Mouse (Mus musculus) CH12.LX (cell line): Measurements from ENCODE around the gene Apba3.

Source experiments
- CHD2 ChIP-seq: IDR thresholded peaks from 2 replicates; pipeline ENCODE4 v1.6.1; 2011; ENCODE audit warnings: low read length, improper control_type of control experiment
- MYC ChIP-seq: IDR thresholded peaks from 2 replicates; pipeline ENCODE4 v1.6.1; 2011; ENCODE audit warnings: low read depth, mild to moderate bottlenecking, improper control_type of control experiment, low read length
- ZMIZ1 ChIP-seq: IDR thresholded peaks from 2 replicates; pipeline ENCODE4 v1.6.1; 2012; ENCODE audit warnings: low read depth, mild to moderate bottlenecking, inconsistent platforms, low read length, improper control_type of control experiment

GRCm38 (mm10) chr10:81295185-81295584 lies 28.4 kb downstream of the Apba3 start:
- TF ChIP-seq MYC (no peak), ZMIZ1 (no peak), CHD2 (no peak)
